ENCODE assay signal across 11 mouse cellular contexts in the genomic region with DNA sequence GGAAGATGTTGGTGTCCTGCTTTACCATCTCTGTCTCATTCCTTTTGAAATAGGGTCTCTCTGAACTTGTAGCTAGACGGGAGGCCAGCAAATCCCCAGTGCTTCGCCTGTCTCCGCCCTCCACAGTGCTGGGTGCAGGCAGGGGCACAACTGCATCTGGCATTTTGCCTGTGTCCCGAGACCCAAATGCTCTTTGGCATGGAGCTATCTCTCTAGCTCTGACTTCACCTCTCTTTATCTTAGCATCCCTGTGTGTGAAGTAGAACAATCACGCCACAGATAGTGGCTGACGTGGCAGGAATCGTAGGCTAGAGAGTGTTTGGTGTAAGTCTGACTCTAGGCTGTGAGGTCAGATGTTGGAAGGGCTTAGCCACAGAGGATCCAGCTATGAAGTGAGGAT. TPM values are rescaled to one million over a fixed set of nuclear protein-coding genes. Genes with fewer than 3 reads are reported as not detected.
DNase-seq lines count a peak whose midpoint lies in the region; ATAC-seq and TF ChIP-seq lines count a peak whose summit lies in the region.
"Had no signal": no experiment of that assay in that cellular context is flagged by ENCODE, and none has a peak within 500 bp of the region (broad histone marks: within the 10 kb centered on the region; RNA-seq: fewer than 3 reads in every experiment).

No protein-coding gene starts in this region.

- 22% methylated on average over 7 of the region's 7 CpGs for WGBS in heart, embryonic 15.5 days
- WGBS in hindbrain, postnatal 0 days = 79% methylated on average over 7 of the region's 7 CpGs

- ATAC-seq in heart, embryonic 15.5 days (replicated peaks; ENCODE audit: insufficient number of reproducible peaks, insufficient read depth, low FRiP score, low read depth) = peak; percentile 40
- ATAC-seq in hindbrain, postnatal 0 days = 0 out of 2 replicates have a peak, but pooled peaks have one; percentile 11
- ATAC-seq in CD4-positive, CD25-positive, alpha-beta regulatory T cell, adult 4 months = no peak

- no peak for DNase-seq in heart, adult 9 months (ENCODE audit: low spot score in 2 of 2)
- DNase-seq in thymus, postnatal 4 days = peak; percentile 3
- DNase-seq in thymus, adult 18-20 months = no peak
- DNase-seq in hindbrain, postnatal 0 days (ENCODE audit: low spot score) = no peak
- DNase-seq in left cerebral cortex, postnatal 36 days (ENCODE audit: low spot score in 2 of 2) = no peak
- DNase-seq: cerebellum, adult 11 months; embryo, embryonic 11 days; kidney, postnatal 10 days had no signal

- H3K27ac ChIP-seq in heart, embryonic 15.5 days = peak overlapping the region; percentile 88
- H3K27ac ChIP-seq in hindbrain, postnatal 0 days = peak overlapping the region; percentile 56; the same call in 1 of the 2 replicates

- no peak overlapping the region; the same call in 1 of the 2 replicates for H3K9ac ChIP-seq in heart, embryonic 15.5 days
- H3K9ac ChIP-seq in hindbrain, postnatal 0 days (replicated peaks; ENCODE audit: low read length) = no peak overlapping the region

- no peaks in the 10 kb centered on the region for H3K36me3 ChIP-seq in heart, embryonic 15.5 days
- H3K36me3 ChIP-seq in hindbrain, postnatal 0 days (ENCODE audit: insufficient read depth, low read length) = no peaks in the 10 kb centered on the region

- H3K9me3 ChIP-seq in heart, embryonic 15.5 days (replicated peaks) = no peaks in the 10 kb centered on the region
- no peaks in the 10 kb centered on the region for H3K9me3 ChIP-seq in hindbrain, postnatal 0 days (ENCODE audit: low read length)

- intact Hi-C loops in left cerebral cortex, postnatal 36 days (cut with DNase I) = no loop called here

- H3K4me2 ChIP-seq in heart, embryonic 15.5 days = peak overlapping the region; percentile 34
- no peak overlapping the region for H3K4me2 ChIP-seq in hindbrain, postnatal 0 days (ENCODE audit: low read depth, low read length)

- no peak overlapping the region for H3K4me3 ChIP-seq in heart, embryonic 15.5 days
- H3K4me3 ChIP-seq in hindbrain, postnatal 0 days (ENCODE audit: low read length) = no peak overlapping the region

- TF ChIP-seq CTCF in hindbrain, postnatal 0 days (IDR thresholded peaks at IDR 0.05; ENCODE audit: low read depth) = no peak

- no peaks in the 10 kb centered on the region for H3K27me3 ChIP-seq in heart, embryonic 15.5 days
- H3K27me3 ChIP-seq in hindbrain, postnatal 0 days (ENCODE audit: insufficient read depth, low read length) = no peaks in the 10 kb centered on the region

- peaks cover 64% of the 10 kb centered on the region for H3K4me1 ChIP-seq in heart, embryonic 15.5 days (replicated peaks)
- peaks cover 12% of the 10 kb centered on the region; the same call in 1 of the 2 replicates for H3K4me1 ChIP-seq in hindbrain, postnatal 0 days (ENCODE audit: insufficient read depth, low read length)

RNA-seq across cellular contexts. Expression of gene Neurl1b, which starts 53.2 kb away (rescaled TPM):
- polyA plus RNA-seq in heart, embryonic 15.5 days (2015; fragmentation: Nextera tagmentation; extraction: Ambion mirVana) = 2.5 and 2.7 TPM in 2 replicates
- 60.4 and 67.5 TPM in 2 replicates for total RNA-seq in hindbrain, postnatal 0 days (2014; rRNA removed)
- polyA plus RNA-seq in hindbrain, postnatal 0 days (2015; fragmentation: Nextera tagmentation; extraction: Ambion mirVana) = 1.7 and 2.1 TPM in 2 replicates
- under 1 TPM; 0.13 to 0.22 TPM for polyA plus RNA-seq in CD4-positive, CD25-positive, alpha-beta regulatory T cell, adult 4 months (2017; shearing (Covaris generic))
- 10 to 100 TPM; 73.3 to 77.5 TPM for total RNA-seq in left cerebral cortex, postnatal 36 days (2021)
- total RNA-seq: monocyte, adult 5-6 weeks had no signal
